Mouse (Mus musculus) spleen, adult 2 months (tissue): ENCODE results near the gene Tmem234.

ENCODE experiments used
- CTCF ChIP-seq: fragments of 200-500 bp; IDR thresholded peaks from 2 replicates; pipeline ENCODE4 v1.5.1; 2011; ENCODE audit warnings: mild to moderate bottlenecking, inconsistent platforms; ENCODE audit not compliant: insufficient read depth, insufficient read length, insufficient replicate concordance; ENCODE audit errors: extremely low read depth
- POLR2A ChIP-seq: fragments of 200-500 bp; IDR thresholded peaks from 2 replicates; pipeline ENCODE4 v1.6.1; 2011; ENCODE audit warnings: low read depth, low read length, inconsistent platforms

DNA sequence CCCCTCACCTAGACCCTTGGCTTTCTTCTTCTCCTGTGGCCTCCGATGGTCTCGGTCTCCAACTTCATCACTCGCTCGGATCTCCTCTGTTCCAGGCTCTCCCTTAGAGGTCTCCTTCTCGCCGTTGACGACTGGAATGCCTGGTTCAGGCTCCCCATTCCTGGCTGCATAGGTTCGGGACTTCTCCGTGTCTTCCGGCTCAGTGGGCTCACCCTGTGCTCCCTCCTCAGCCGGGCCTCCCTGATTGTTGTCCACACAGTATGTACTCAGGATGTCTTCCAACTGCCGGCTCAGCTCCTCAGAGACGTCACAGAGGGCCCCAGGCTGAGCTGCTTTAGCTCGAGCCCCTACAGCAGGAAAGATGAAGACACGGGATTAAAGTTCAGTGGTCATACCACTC is 38.8 kb downstream of the Tmem234 start:
- TF ChIP-seq POLR2A (no peak), CTCF (no peak)
